Mouse (Mus musculus) lung, postnatal 0 days (tissue): Measurements from ENCODE around the gene Sdsl. TPM values are rescaled to one million over a fixed set of nuclear protein-coding genes. Genes with fewer than 3 reads are reported as not detected.

Experiments
- ATAC-seq: fragments of 200-750 bp; cut with Nextera tagmentation; 2 replicates; pipeline ENCODE4 v1.8.0; 2017; ENCODE audit warnings: moderate library complexity
- DNase-seq: peaks from one replicate; pipeline ENCODE4 v3.0.0-alpha.2; 2016; ENCODE audit warnings: low spot score
- H3K27ac ChIP-seq: fragments of 300-500 bp; sonication (generic); 2 replicates; pipeline ENCODE4 v1.5.1; 2014; ENCODE audit warnings: antibody characterized with exemption, mild to moderate bottlenecking, low read length, mixed read lengths
- H3K27me3 ChIP-seq: fragments of 300-500 bp; sonication (generic); replicated peaks from 2 replicates; pipeline ENCODE4 v1.6.1; 2014; ENCODE audit warnings: low read length, mixed read lengths; ENCODE audit not compliant: insufficient read depth
- H3K36me3 ChIP-seq: fragments of 300-500 bp; sonication (generic); 2 replicates; pipeline ENCODE4 v1.6.1; 2014; ENCODE audit warnings: low read length, mixed read lengths; ENCODE audit not compliant: insufficient read depth
- H3K4me1 ChIP-seq: fragments of 300-500 bp; sonication (generic); 2 replicates; pipeline ENCODE4 v1.6.1; 2014; ENCODE audit warnings: antibody characterized with exemption, low read depth, low read length, mixed read lengths; ENCODE audit not compliant: insufficient read depth
- H3K4me2 ChIP-seq: fragments of 300-500 bp; sonication (generic); replicated peaks from 2 replicates; pipeline ENCODE4 v1.6.1; 2014; ENCODE audit warnings: low read depth, mild to moderate bottlenecking, low read length, moderate library complexity, mixed read lengths
- H3K4me3 ChIP-seq: fragments of 300-500 bp; sonication (generic); 2 replicates; pipeline ENCODE4 v1.5.1; 2014; ENCODE audit warnings: low read depth, low read length
- H3K9ac ChIP-seq: fragments of 300-500 bp; sonication (generic); replicated peaks from 2 replicates; pipeline ENCODE4 v1.6.1; 2014; ENCODE audit warnings: low read depth, mild to moderate bottlenecking
- H3K9me3 ChIP-seq: fragments of 300-500 bp; sonication (generic); 2 replicates; pipeline ENCODE4 v1.6.1; 2016; ENCODE audit warnings: low read length, mixed read lengths
- CTCF ChIP-seq: IDR thresholded peaks from 2 replicates; pipeline ENCODE4 v1.5.1; 2016; ENCODE audit warnings: antibody characterized with exemption, mild to moderate bottlenecking
- EP300 ChIP-seq: IDR thresholded peaks from 2 replicates; pipeline ENCODE4 v1.6.1; 2016; ENCODE audit warnings: antibody characterized with exemption, mild to moderate bottlenecking, control low read depth
- WGBS: fragments of 180-500 bp; shearing (Covaris S2); extraction: QIAGEN DNeasy Blood & Tissue Kit; methylation state at CpG from one replicate; pipeline ENCODE4 v1.1.7; 2014; 5-methylcytosine and 5-hydroxymethylcytosine counted together
- polyA plus RNA-seq: library from polyadenylated mRNA; unstranded; fragments of >200 nt; fragmentation: Nextera tagmentation; extraction: Ambion mirVana; gene quantifications from 2 replicates; pipeline ENCODE4 v1.2.1, GENCODE M21; 2015

The Sdsl gene
- polyA plus RNA-seq, 1 experiment from 2014 or later = 1.7 TPM

DNA sequence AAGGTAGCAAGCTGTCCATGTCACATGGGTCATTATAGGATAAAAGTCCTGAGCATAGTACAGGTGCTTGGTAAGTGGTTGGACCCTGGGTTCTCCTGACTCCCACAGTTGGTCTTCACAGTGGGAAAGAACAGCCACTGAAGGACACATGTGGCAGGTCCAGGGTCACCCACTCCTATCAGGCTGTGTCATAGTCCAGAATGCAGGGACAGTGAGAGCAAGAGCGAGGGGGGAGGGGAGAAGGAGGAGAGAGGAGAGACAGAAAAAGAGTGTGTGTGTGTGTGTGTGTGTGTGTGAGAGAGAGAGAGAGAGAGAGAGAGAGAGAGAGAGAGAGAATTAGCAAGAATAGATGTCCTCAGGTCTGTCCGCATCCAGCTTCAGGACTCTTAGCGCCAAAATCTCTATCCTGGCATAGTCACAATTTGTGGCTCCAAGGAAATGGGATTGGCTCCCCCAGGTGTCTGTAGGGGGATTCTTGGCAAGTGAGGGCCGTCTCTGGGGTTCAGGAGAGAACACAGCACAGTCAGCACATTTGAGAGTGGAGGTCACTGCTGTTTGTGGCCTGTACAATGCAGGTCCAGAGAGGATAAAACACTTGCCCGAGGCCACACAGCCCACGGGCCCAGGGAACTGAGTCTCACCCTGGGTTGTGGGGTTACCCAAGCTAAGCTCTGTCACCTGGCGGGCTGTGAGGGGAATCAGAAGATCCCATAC, 15.6 kb downstream of the Sdsl start:
- no peak for DNase-seq
- no peak for ATAC-seq
- H3K27ac ChIP-seq = no peak overlapping the region
- H3K4me1 ChIP-seq = no peaks in the 10 kb centered on the region
- H3K9ac ChIP-seq = no peak overlapping the region
- H3K4me2 ChIP-seq = no peak overlapping the region
- TF ChIP-seq CTCF (no peak), EP300 (no peak)
- WGBS = 50% methylated on average over 7 of the region's 7 CpGs
- no peaks in the 10 kb centered on the region for H3K36me3 ChIP-seq
- H3K4me3 ChIP-seq = no peak overlapping the region
- no peaks in the 10 kb centered on the region for H3K27me3 ChIP-seq
- no peaks in the 10 kb centered on the region for H3K9me3 ChIP-seq

- TF ChIP-seq CTCF = no peak
- TF ChIP-seq EP300 = no peak
- no peaks in the 10 kb centered on the region for H3K36me3 ChIP-seq
- H3K27me3 ChIP-seq = no peaks in the 10 kb centered on the region
- no peak for DNase-seq
- H3K9ac ChIP-seq = no peak overlapping the region
- no peaks in the 10 kb centered on the region for H3K4me1 ChIP-seq
- ATAC-seq = no peak
- WGBS = 6% methylated on average over 1 of the region's 1 CpGs
- no peak overlapping the region for H3K4me2 ChIP-seq
- H3K27ac ChIP-seq = no peak overlapping the region
- H3K4me3 ChIP-seq = no peak overlapping the region
- no peaks in the 10 kb centered on the region for H3K9me3 ChIP-seq
Measured at GRCm38 (mm10) chr5:120456253-120456652, 16.4 kb downstream of the Sdsl start.

DNA sequence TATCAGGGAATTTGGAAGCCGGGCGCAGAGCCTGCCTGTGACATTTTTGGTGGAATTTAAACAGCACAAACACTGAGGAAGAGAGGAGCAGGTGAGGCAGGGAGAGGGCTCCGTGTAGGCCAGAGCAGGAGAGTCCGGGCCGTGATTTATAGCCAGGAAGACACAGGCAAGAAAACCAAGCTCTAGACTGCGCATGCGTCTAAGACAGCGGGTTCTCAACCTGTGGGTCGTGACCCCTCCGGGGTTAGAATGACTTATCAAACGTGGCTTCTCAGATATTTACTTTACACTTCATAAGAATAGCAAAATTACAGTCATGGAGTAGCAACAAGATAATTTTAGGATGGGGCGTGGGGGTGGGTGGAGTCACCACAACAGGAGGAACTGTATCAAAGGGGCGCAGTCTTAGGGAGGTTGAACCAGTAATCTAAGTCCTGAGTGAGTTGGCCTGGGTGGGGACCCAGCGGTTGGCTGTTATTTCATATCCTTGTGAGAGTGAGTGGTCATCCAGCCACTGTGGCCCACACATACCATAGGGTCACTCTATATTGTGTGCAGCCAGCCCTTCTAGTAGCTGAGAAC, 17.8 kb downstream of the Sdsl start:
- H3K4me3 ChIP-seq = no peak overlapping the region
- WGBS = 39% methylated on average over 14 of the region's 14 CpGs
- H3K4me1 ChIP-seq = no peaks in the 10 kb centered on the region
- no peak overlapping the region for H3K27ac ChIP-seq
- no peaks in the 10 kb centered on the region for H3K36me3 ChIP-seq
- ATAC-seq (no peak), DNase-seq (no peak)
- TF ChIP-seq CTCF (no peak), EP300 (no peak)
- H3K27me3 ChIP-seq = no peaks in the 10 kb centered on the region
- no peak overlapping the region for H3K4me2 ChIP-seq
- H3K9me3 ChIP-seq = no peaks in the 10 kb centered on the region
- no peak overlapping the region for H3K9ac ChIP-seq

- TF ChIP-seq CTCF (no peak), EP300 (no peak)
- DNase-seq (no peak), ATAC-seq (no peak)
- Histone ChIP-seq H3K27ac (no peak overlapping the region), H3K27me3 (0 out of 2 replicates have a peak, but pooled peaks cover 3% of the 10 kb centered on the region), H3K4me3 (no peak overlapping the region), H3K9me3 (no peaks in the 10 kb centered on the region), H3K9ac (no peak overlapping the region), H3K4me2 (no peak overlapping the region), H3K36me3 (no peaks in the 10 kb centered on the region), H3K4me1 (no peaks in the 10 kb centered on the region)
- 29% methylated on average over 13 of the region's 13 CpGs for WGBS
Measured at GRCm38 (mm10) chr5:120447305-120447704, 25.3 kb downstream of the Sdsl start.

DNA sequence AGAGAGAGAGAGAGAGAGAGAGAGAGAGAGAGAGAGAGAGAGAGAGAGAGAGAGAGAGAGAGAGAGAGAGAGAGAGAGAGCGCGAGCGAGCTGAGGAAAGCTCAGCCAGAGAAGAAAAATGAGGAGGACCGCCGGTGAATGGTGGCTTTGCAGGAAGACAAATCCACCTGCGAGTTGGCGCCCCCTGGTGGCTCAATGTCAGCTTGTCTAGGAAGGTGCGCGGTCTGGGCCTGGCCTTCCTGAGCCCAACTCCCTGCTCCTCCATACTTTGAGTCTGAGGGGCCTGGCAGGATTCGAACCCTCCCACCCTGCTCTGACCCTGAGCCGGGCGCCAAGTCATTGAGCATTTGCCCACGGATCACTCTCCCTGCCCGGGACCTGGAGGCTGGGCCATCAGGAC, 31.9 kb downstream of the Sdsl start:
- peak; percentile 83 for TF ChIP-seq CTCF
- TF ChIP-seq EP300 = no peak
- Histone ChIP-seq H3K36me3 (no peaks in the 10 kb centered on the region), H3K27ac (no peak overlapping the region), H3K4me1 (peaks cover 3% of the 10 kb centered on the region; the same call in 1 of the 2 replicates), H3K9me3 (no peaks in the 10 kb centered on the region), H3K27me3 (peaks cover 54% of the 10 kb centered on the region), H3K9ac (no peak overlapping the region), H3K4me2 (peak overlapping the region; percentile 48), H3K4me3 (peak overlapping the region; percentile 28)
- WGBS = 4% methylated on average over 12 of the region's 14 CpGs
- ATAC-seq = peak; percentile 54
- peak; percentile 83 for DNase-seq

- peak overlapping the region; percentile 48 for H3K4me2 ChIP-seq
- H3K27ac ChIP-seq = no peak overlapping the region
- no peak overlapping the region for H3K9ac ChIP-seq
- H3K4me1 ChIP-seq = peaks cover 6% of the 10 kb centered on the region; the same call in 1 of the 2 replicates
- peaks cover 60% of the 10 kb centered on the region for H3K27me3 ChIP-seq
- no peak for ATAC-seq
- no peak for DNase-seq
- no peaks in the 10 kb centered on the region for H3K36me3 ChIP-seq
- WGBS = 3% methylated on average over 59 of the region's 61 CpGs
- no peaks in the 10 kb centered on the region for H3K9me3 ChIP-seq
- H3K4me3 ChIP-seq = peak overlapping the region; percentile 28
- no peak for TF ChIP-seq CTCF
- no peak for TF ChIP-seq EP300
Measured at GRCm38 (mm10) chr5:120439887-120440670, 32.5 kb downstream of the Sdsl start.
